Mouse (Mus musculus) midbrain, embryonic 14.5 days (tissue): ENCODE results near the gene Tpra1. TPM values are rescaled to one million over a fixed set of nuclear protein-coding genes. Genes with fewer than 3 reads are reported as not detected.

Source experiments
- ATAC-seq: fragments of 200-750 bp; cut with Nextera tagmentation; 2 replicates; pipeline ENCODE4 v1.8.0; 2017; ENCODE audit warnings: moderate number of reproducible peaks, moderate library complexity; ENCODE audit not compliant: low FRiP score, low TSS enrichment
- DNase-seq: peaks from one replicate; pipeline ENCODE4 v3.0.0-alpha.2; 2015
- H3K27ac ChIP-seq: fragments of 300-500 bp; sonication (generic); replicated peaks from 2 replicates; pipeline ENCODE4 v1.5.1; 2014; ENCODE audit warnings: mild to moderate bottlenecking, low read depth, low read length, moderate library complexity
- H3K27me3 ChIP-seq: fragments of 300-500 bp; sonication (generic); 2 replicates; pipeline ENCODE4 v1.6.1; 2014; ENCODE audit warnings: low read length, control low read depth, mixed read lengths; ENCODE audit not compliant: control insufficient read depth, insufficient read depth
- H3K36me3 ChIP-seq: fragments of 300-500 bp; sonication (generic); 2 replicates; pipeline ENCODE4 v1.6.1; 2014; ENCODE audit warnings: low read length, control low read depth; ENCODE audit not compliant: control insufficient read depth, insufficient read depth
- H3K4me1 ChIP-seq: fragments of 300-500 bp; sonication (generic); 2 replicates; pipeline ENCODE4 v1.6.1; 2014; ENCODE audit warnings: mild to moderate bottlenecking, antibody characterized with exemption, low read length, control low read depth; ENCODE audit not compliant: control insufficient read depth, insufficient read depth
- H3K4me2 ChIP-seq: fragments of 300-500 bp; sonication (generic); 2 replicates; pipeline ENCODE4 v1.6.1; 2014; ENCODE audit warnings: mild to moderate bottlenecking, low read length, moderate library complexity
- H3K4me3 ChIP-seq: fragments of 300-500 bp; sonication (generic); replicated peaks from 2 replicates; pipeline ENCODE4 v1.5.1; 2014; ENCODE audit warnings: low read depth, low read length
- H3K9ac ChIP-seq: fragments of 300-500 bp; sonication (generic); replicated peaks from 2 replicates; pipeline ENCODE4 v1.6.1; 2014; ENCODE audit warnings: mild to moderate bottlenecking, low read length, moderate library complexity
- H3K9me3 ChIP-seq: fragments of 300-500 bp; sonication (generic); 2 replicates; pipeline ENCODE4 v1.6.1; 2016; ENCODE audit warnings: low read length, control low read depth, mixed read lengths; ENCODE audit not compliant: control insufficient read depth
- WGBS: fragments of 180-500 bp; shearing (Covaris S2); extraction: QIAGEN DNeasy Blood & Tissue Kit; methylation state at CpG from one replicate; pipeline ENCODE4 v1.1.7; 2014; 5-methylcytosine and 5-hydroxymethylcytosine counted together
- polyA plus RNA-seq: library from polyadenylated mRNA; unstranded; fragments of >200 nt; fragmentation: Nextera tagmentation; extraction: Ambion mirVana; gene quantifications from 2 replicates; pipeline ENCODE4 v1.2.1, GENCODE M21; 2014

The Tpra1 gene
- polyA plus RNA-seq, 1 experiment from 2014 or later: 50.0 TPM

DNA sequence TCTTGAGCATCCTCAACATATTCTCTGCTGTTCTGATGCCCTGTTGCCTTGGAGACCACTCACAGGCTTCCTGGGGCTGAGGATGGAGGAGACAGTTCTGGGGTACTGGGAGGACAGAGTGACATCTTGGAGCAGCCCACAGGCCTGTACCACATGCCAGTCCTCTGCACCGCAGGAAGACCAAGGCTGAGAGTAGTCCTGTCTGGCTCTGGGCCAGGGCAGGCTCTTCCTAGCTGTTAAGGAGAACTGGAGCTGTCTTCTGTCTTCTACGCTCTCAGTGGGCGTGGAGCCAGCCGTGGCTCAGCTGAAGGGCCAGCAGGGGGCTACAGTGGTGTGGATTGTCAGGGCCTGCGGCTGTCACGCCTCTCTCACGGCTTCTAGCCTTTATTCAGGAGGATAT is 57.8 kb downstream of the Tpra1 start:
- WGBS: 5% methylated on average over 7 of the region's 7 CpGs
- H3K9ac ChIP-seq: no peak overlapping the region
- no peak overlapping the region for H3K4me2 ChIP-seq
- 0 out of 2 replicates have a peak, but pooled peaks cover 4% of the 10 kb centered on the region for H3K27me3 ChIP-seq
- DNase-seq: peak; percentile 85
- H3K4me3 ChIP-seq: no peak overlapping the region
- no peaks in the 10 kb centered on the region for H3K36me3 ChIP-seq
- peak overlapping the region; percentile 55 for H3K27ac ChIP-seq
- peak; percentile 44 for ATAC-seq
- H3K9me3 ChIP-seq: no peaks in the 10 kb centered on the region
- peaks cover 15% of the 10 kb centered on the region for H3K4me1 ChIP-seq

DNA sequence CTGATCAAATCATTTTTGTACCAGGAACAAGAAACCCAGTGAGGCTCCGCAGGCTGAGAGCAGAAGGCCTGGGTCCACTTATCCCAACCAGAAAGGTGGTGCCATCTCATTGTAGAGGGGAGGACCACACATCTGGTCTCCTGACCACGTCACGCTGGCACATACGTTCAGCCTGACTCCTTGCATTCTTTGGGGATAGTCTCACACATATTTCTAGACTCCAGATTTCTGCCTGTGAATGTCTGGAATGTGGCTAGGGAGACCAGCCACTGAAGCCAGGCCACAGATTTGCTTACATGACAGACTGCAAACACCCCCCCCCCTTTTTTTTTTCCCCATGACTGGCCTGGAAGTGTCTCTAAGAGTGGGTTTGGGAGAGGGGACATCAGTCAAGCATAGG is 58.9 kb downstream of the Tpra1 start:
- ATAC-seq (no peak), DNase-seq (no peak)
- H3K4me3 ChIP-seq: no peak overlapping the region
- H3K27ac ChIP-seq: peak overlapping the region; percentile 41; the same call in 1 of the 2 replicates
- no peaks in the 10 kb centered on the region for H3K9me3 ChIP-seq
- 83% methylated on average over 4 of the region's 4 CpGs for WGBS
- H3K27me3 ChIP-seq: 0 out of 2 replicates have a peak, but pooled peaks cover 4% of the 10 kb centered on the region
- no peak overlapping the region for H3K4me2 ChIP-seq
- H3K4me1 ChIP-seq: peaks cover 25% of the 10 kb centered on the region
- no peak overlapping the region for H3K9ac ChIP-seq
- no peaks in the 10 kb centered on the region for H3K36me3 ChIP-seq

Other genes starting within 250 kb of the Tpra1 start
- gene Mgll, start 177.8 kb upstream of the Tpra1 start, polyA plus RNA-seq: 21.5 and 24.7 TPM in 2 replicates
- 30.1 and 41.7 TPM in 2 replicates for gene Abtb1, start 60.3 kb upstream of the Tpra1 start, polyA plus RNA-seq
- gene Podxl2, start 27.2 kb upstream of the Tpra1 start, polyA plus RNA-seq: 525 and 630 TPM in 2 replicates
- 22.2 and 39.0 TPM in 2 replicates for gene Mcm2, start 3.5 kb upstream of the Tpra1 start, polyA plus RNA-seq